Mouse (Mus musculus): ENCODE results near the gene Cdc42. TPM values are rescaled to one million over a fixed set of nuclear protein-coding genes. Genes with fewer than 3 reads are reported as not detected.

Cdc42 gene
- polyA plus RNA-seq, 1 experiment: 240 TPM

DNA sequence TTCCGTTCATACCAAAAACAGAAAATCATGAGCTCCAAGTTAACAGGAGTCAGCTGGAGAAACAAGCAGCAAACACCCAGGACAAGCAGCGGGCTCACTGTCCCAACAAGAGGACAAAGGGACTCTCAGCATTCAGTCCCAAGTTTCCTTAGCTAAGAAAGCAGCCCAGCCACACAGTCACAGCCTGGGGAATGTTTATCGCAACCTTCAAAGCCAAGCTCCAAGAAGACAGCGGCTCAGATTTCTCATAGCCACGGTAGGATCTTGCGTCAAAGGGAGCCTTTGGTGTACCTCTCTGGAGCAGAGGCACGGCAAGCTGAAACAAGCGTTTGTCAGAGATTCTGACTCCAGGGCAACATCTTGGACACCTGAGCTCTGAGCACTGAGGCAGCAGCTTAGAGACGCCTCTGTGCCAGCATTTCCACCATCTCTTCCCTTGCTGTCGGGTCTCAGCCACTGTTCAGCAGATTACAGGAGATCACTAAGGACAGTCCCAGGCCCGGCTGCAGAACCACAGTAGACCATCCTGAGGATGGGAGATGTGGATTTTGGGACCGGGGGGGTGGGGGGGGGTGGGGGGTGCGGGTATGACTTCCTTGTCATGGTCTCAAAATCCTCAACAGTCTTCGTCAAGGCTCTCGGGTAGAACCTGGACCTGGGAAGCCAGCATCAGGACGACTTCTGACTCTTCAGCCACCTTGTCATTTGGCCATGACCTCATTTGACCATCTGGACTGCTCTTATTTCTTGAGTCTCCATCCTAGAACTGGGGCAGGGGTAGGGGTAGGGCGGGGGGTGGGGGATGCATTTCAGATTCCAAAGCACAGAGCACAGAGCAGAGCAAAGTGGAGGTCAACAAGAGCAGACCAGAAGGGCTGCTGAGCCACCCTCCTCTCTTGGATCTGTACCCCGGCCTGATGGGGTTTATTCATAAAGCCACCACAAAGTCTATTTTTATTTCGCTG is 18.1 kb upstream of the Cdc42 start:
- peaks cover 3% of the 10 kb centered on the region for H3K79me2 ChIP-seq (ENCODE audit: control insufficient read depth, insufficient read depth)
- no peak for TF ChIP-seq FOSL1 (IDR thresholded peaks at IDR 0.05; ENCODE audit: insufficient read depth, low read length, poor library complexity, severe bottlenecking)
- no peak for TF ChIP-seq MYOG (IDR thresholded peaks at IDR 0.05; ENCODE audit: control insufficient read depth, extremely low read depth, insufficient read length)
- no peak for TF ChIP-seq MAX (IDR thresholded peaks at IDR 0.05)
- no peak for TF ChIP-seq CTCF (IDR thresholded peaks at IDR 0.05; ENCODE audit: control insufficient read depth, insufficient read depth, insufficient read length)
- TF ChIP-seq MYOD1 (IDR thresholded peaks at IDR 0.05; ENCODE audit: control insufficient read depth, insufficient read length, low read depth): no peak
- H3K79me3 ChIP-seq (ENCODE audit: low read depth): no peaks in the 10 kb centered on the region
- no peaks in the 10 kb centered on the region for H3K27me3 ChIP-seq (ENCODE audit: control insufficient read depth, insufficient read depth, insufficient read length)
- no peak overlapping the region for H3ac ChIP-seq (ENCODE audit: control insufficient read depth, insufficient read length, low read depth)
- no peaks in the 10 kb centered on the region for H3K36me3 ChIP-seq (ENCODE audit: control insufficient read depth, insufficient read depth)
- H3K4me3 ChIP-seq (ENCODE audit: insufficient read depth, poor library complexity, severe bottlenecking): no peak overlapping the region

DNA sequence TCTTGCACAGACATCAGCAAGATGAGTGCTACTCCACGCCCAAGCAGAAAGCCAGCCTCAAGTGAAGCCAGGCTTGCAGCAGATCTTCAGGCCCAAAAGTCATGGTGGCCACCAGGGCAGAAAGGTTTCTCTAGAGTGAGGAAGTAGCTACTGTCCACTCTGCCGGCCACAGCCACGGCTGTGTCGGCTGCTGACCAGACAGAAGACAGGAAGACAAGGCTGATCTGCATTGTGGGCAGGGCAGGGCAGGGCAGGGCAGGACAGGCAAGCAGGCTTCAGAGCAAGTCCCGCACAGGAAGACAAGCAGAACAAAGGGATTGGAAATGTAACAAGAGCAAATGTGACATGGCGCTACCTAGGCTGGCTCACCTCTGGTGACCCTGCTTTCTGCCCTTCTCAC is 16.2 kb upstream of the Cdc42 start:
- Histone ChIP-seq H3K36me3 (ENCODE audit: control insufficient read depth, insufficient read depth) (no peaks in the 10 kb centered on the region), H3K79me3 (ENCODE audit: low read depth) (no peaks in the 10 kb centered on the region), H3ac (ENCODE audit: control insufficient read depth, insufficient read length, low read depth) (no peak overlapping the region), H3K27me3 (ENCODE audit: control insufficient read depth, insufficient read depth, insufficient read length) (no peaks in the 10 kb centered on the region), H3K4me3 (ENCODE audit: insufficient read depth, poor library complexity, severe bottlenecking) (no peak overlapping the region), H3K79me2 (ENCODE audit: control insufficient read depth, insufficient read depth) (no peaks in the 10 kb centered on the region)
- no peak for TF ChIP-seq CTCF (IDR thresholded peaks at IDR 0.05; ENCODE audit: control insufficient read depth, insufficient read depth, insufficient read length)
- no peak for TF ChIP-seq CEBPB (IDR thresholded peaks at IDR 0.05; ENCODE audit: low read depth)
- no peak for TF ChIP-seq MYOG (IDR thresholded peaks at IDR 0.05; ENCODE audit: control insufficient read depth, extremely low read depth, insufficient read length)
- TF ChIP-seq MAX (IDR thresholded peaks at IDR 0.05): no peak
- no peak for TF ChIP-seq FOSL1 (IDR thresholded peaks at IDR 0.05; ENCODE audit: insufficient read depth, low read length, poor library complexity, severe bottlenecking)
- no peak for TF ChIP-seq USF1 (IDR thresholded peaks at IDR 0.05; ENCODE audit: low read depth)
- TF ChIP-seq MYOD1 (IDR thresholded peaks at IDR 0.05; ENCODE audit: control insufficient read depth, insufficient read length, low read depth): no peak

DNA sequence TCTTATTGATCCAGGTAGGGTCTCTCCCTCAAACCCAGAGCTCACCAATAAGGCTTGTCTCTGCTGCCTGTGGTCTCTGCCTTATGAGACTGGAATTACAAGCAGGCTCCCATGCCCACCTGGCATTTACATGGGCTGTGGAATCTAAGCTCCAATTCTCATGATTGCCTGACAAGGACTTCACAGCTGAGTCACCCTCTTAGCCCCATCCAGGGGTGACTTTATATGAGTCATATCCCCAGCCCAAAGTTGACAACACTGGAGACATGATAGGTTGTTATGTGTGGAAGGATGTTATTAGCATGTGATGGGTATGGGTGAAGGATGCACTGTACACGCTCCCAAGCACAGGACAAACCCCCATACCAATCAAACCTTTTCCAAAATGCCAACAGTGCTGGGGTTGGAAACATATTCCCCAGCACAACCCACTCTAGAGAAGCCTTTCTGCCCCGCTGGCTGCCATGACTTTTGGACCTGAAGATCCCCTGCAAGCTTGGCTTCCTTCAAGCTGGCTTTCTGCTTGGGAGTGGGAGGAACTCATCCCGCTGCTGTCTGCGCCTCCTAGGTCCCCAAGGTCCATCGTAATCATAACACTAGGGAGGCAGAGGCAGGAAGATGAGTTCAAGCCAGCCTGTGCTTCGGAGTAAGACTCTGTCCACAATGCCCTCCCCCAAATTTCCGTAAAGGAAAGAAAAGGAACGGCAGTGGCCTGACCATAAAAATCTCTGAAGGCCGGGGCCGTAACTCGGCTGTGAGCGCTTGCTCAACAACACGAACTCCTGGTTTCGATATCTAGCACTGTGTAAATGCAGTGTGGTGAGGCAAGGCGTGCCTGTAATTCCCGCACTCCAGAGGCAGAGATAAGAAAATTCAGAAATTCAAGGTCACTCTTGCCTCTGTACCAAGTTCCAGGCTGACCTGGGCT is 14.3 kb upstream of the Cdc42 start:
- H3K36me3 ChIP-seq (ENCODE audit: control insufficient read depth, insufficient read depth): no peaks in the 10 kb centered on the region
- no peaks in the 10 kb centered on the region for H3K27me3 ChIP-seq (ENCODE audit: control insufficient read depth, insufficient read depth, insufficient read length)
- TF ChIP-seq FOSL1 (IDR thresholded peaks at IDR 0.05; ENCODE audit: insufficient read depth, low read length, poor library complexity, severe bottlenecking): no peak
- TF ChIP-seq MAX (IDR thresholded peaks at IDR 0.05): no peak
- no peak for TF ChIP-seq MYOG (IDR thresholded peaks at IDR 0.05; ENCODE audit: control insufficient read depth, extremely low read depth, insufficient read length)
- TF ChIP-seq CEBPB (IDR thresholded peaks at IDR 0.05; ENCODE audit: low read depth): no peak
- TF ChIP-seq USF1 (IDR thresholded peaks at IDR 0.05; ENCODE audit: low read depth): no peak
- TF ChIP-seq MYOD1 (IDR thresholded peaks at IDR 0.05; ENCODE audit: control insufficient read depth, insufficient read length, low read depth): no peak
- no peak for TF ChIP-seq CTCF (IDR thresholded peaks at IDR 0.05; ENCODE audit: control insufficient read depth, insufficient read depth, insufficient read length)

DNA sequence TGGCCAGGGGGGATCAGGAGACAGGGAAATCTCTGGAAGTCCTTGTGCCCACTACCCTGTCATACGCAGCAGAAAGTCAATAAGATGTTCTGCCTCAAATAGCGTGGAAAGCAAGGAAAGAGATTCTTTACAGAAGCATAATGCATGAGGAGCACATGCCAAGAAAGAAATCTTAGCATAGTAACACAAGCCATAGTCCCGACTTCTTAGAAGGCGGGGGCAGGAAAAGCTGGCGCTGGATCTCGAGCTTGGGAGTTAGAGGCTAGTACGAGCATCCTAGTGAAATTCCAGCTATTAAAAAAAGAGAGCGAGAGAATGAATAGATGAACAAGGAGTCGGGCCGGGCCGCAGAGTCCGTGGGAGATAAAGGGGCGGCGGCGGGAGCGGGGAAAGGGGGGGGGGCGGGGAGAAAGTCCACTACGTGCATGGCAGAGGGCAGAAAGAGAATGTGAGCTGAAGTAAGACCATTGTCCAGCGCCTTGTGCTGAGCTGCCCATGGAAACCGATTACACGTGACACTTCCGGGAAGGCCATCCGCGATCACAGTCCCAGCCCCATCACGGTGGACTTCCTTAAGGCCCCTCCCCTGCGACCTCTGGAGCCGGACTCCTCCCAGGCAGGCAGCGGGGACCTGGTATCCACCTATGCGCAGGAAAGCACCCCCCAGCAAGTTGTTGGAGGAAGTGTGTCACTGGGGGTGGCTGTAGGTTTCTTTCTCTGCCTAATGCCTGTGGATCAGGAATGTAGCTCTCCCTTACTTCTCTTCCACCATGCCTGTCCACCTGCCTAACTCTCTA is 12.6 kb upstream of the Cdc42 start:
- Histone ChIP-seq H3K4me3 (ENCODE audit: insufficient read depth, poor library complexity, severe bottlenecking) (no peak overlapping the region), H3K36me3 (ENCODE audit: control insufficient read depth, insufficient read depth) (no peaks in the 10 kb centered on the region), H3ac (ENCODE audit: control insufficient read depth, insufficient read length, low read depth) (no peak overlapping the region), H3K79me3 (ENCODE audit: low read depth) (no peaks in the 10 kb centered on the region), H3K27me3 (ENCODE audit: control insufficient read depth, insufficient read depth, insufficient read length) (no peaks in the 10 kb centered on the region), H3K79me2 (ENCODE audit: control insufficient read depth, insufficient read depth) (no peaks in the 10 kb centered on the region)
- TF ChIP-seq FOSL1 (IDR thresholded peaks at IDR 0.05; ENCODE audit: insufficient read depth, low read length, poor library complexity, severe bottlenecking): no peak
- TF ChIP-seq MYOG (IDR thresholded peaks at IDR 0.05; ENCODE audit: control insufficient read depth, extremely low read depth, insufficient read length): no peak
- TF ChIP-seq CEBPB (IDR thresholded peaks at IDR 0.05; ENCODE audit: low read depth): no peak
- TF ChIP-seq CTCF (IDR thresholded peaks at IDR 0.05; ENCODE audit: control insufficient read depth, insufficient read depth, insufficient read length): no peak
- TF ChIP-seq MAX (IDR thresholded peaks at IDR 0.05): no peak
- no peak for TF ChIP-seq MYOD1 (IDR thresholded peaks at IDR 0.05; ENCODE audit: control insufficient read depth, insufficient read length, low read depth)
- TF ChIP-seq USF1 (IDR thresholded peaks at IDR 0.05; ENCODE audit: low read depth): no peak

More for the DNA sequence above, 14.3 kb upstream of the Cdc42 start:
- H3ac ChIP-seq (ENCODE audit: control insufficient read depth, insufficient read length, low read depth): no peak overlapping the region
- H3K79me2 ChIP-seq (ENCODE audit: control insufficient read depth, insufficient read depth): no peaks in the 10 kb centered on the region
- no peak overlapping the region for H3K4me3 ChIP-seq (ENCODE audit: insufficient read depth, poor library complexity, severe bottlenecking)
- no peaks in the 10 kb centered on the region for H3K79me3 ChIP-seq (ENCODE audit: low read depth)

DNA sequence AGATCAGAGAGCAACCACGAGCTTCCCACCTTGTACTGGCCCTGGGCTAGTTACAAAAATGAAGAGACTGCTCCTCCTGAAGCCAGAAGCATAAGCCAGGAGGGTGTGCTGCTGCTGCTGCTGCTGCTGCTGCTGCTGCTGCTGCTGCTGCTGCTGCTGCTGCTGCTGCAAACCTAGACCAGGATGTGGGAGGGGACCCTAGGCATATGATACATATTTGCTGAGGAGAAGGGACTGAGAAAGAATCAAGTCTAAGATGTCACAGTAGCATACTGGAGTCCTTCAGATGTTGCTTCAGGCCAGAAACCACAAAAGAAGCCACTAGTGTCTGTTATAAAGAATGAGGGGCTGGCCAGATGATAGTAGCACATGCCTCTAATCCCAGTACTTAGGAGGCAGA is 10.7 kb upstream of the Cdc42 start:
- Histone ChIP-seq H3K79me2 (ENCODE audit: control insufficient read depth, insufficient read depth) (no peaks in the 10 kb centered on the region), H3K27me3 (ENCODE audit: control insufficient read depth, insufficient read depth, insufficient read length) (no peaks in the 10 kb centered on the region), H3ac (ENCODE audit: control insufficient read depth, insufficient read length, low read depth) (no peak overlapping the region), H3K4me3 (ENCODE audit: insufficient read depth, poor library complexity, severe bottlenecking) (no peak overlapping the region), H3K79me3 (ENCODE audit: low read depth) (no peaks in the 10 kb centered on the region), H3K36me3 (ENCODE audit: control insufficient read depth, insufficient read depth) (no peaks in the 10 kb centered on the region)
- TF ChIP-seq MAX (IDR thresholded peaks at IDR 0.05): no peak
- no peak for TF ChIP-seq MYOD1 (IDR thresholded peaks at IDR 0.05; ENCODE audit: control insufficient read depth, insufficient read length, low read depth)
- no peak for TF ChIP-seq USF1 (IDR thresholded peaks at IDR 0.05; ENCODE audit: low read depth)
- TF ChIP-seq CTCF (IDR thresholded peaks at IDR 0.05; ENCODE audit: control insufficient read depth, insufficient read depth, insufficient read length): no peak
- no peak for TF ChIP-seq FOSL1 (IDR thresholded peaks at IDR 0.05; ENCODE audit: insufficient read depth, low read length, poor library complexity, severe bottlenecking)
- TF ChIP-seq MYOG (IDR thresholded peaks at IDR 0.05; ENCODE audit: control insufficient read depth, extremely low read depth, insufficient read length): no peak
- no peak for TF ChIP-seq CEBPB (IDR thresholded peaks at IDR 0.05; ENCODE audit: low read depth)

Data from C2C12 (cell line).